Mouse (Mus musculus) heart, embryonic 16.5 days (tissue): ENCODE results near the gene Jak3. TPM values are rescaled to one million over a fixed set of nuclear protein-coding genes. Genes with fewer than 3 reads are reported as not detected.

ENCODE experiments used
- ATAC-seq: fragments of 200-750 bp; cut with Nextera tagmentation; replicated peaks from 2 replicates; pipeline ENCODE4 v1.8.0; 2017; ENCODE audit warnings: moderate number of reproducible peaks; ENCODE audit not compliant: insufficient read depth, low FRiP score; ENCODE audit errors: extremely low read depth
- H3K27ac ChIP-seq: fragments of 300-500 bp; sonication (generic); 2 replicates; pipeline ENCODE4 v1.5.1; 2014; ENCODE audit warnings: mild to moderate bottlenecking, low read length, control low read depth, moderate library complexity
- H3K27me3 ChIP-seq: fragments of 300-500 bp; sonication (generic); 2 replicates; pipeline ENCODE4 v1.6.1; 2014; ENCODE audit warnings: low read length, mixed read lengths; ENCODE audit not compliant: control insufficient read depth, insufficient read depth
- H3K36me3 ChIP-seq: fragments of 300-500 bp; sonication (generic); 2 replicates; pipeline ENCODE4 v1.6.1; 2014; ENCODE audit not compliant: control insufficient read depth, insufficient read depth
- H3K4me1 ChIP-seq: fragments of 300-500 bp; sonication (generic); 2 replicates; pipeline ENCODE4 v1.6.1; 2014; ENCODE audit warnings: low read length, mixed read lengths; ENCODE audit not compliant: control insufficient read depth, insufficient read depth
- H3K4me2 ChIP-seq: fragments of 300-500 bp; sonication (generic); 2 replicates; pipeline ENCODE4 v1.6.1; 2014; ENCODE audit warnings: low read depth, mild to moderate bottlenecking, control low read depth, low read length
- H3K4me3 ChIP-seq: fragments of 300-500 bp; sonication (generic); 2 replicates; pipeline ENCODE4 v1.5.1; 2014; ENCODE audit warnings: mild to moderate bottlenecking, control low read depth, low read length
- H3K9ac ChIP-seq: fragments of 300-500 bp; sonication (generic); 2 replicates; pipeline ENCODE4 v1.6.1; 2014; ENCODE audit warnings: low read length, control low read depth
- H3K9me3 ChIP-seq: fragments of 300-500 bp; sonication (generic); replicated peaks from 2 replicates; pipeline ENCODE4 v1.6.1; 2016; ENCODE audit warnings: low read length; ENCODE audit not compliant: control insufficient read depth
- WGBS: fragments of 180-500 bp; shearing (Covaris S2); extraction: QIAGEN DNeasy Blood & Tissue Kit; methylation state at CpG from one replicate; pipeline ENCODE4 v1.1.7; 2014; 5-methylcytosine and 5-hydroxymethylcytosine counted together
- polyA plus RNA-seq: library from polyadenylated mRNA; unstranded; fragments of >200 nt; fragmentation: Nextera tagmentation; extraction: Ambion mirVana; gene quantifications from 2 replicates; pipeline ENCODE4 v1.2.1, GENCODE M21; 2015

Gene Jak3
- polyA plus RNA-seq, 1 experiment from 2014 or later: 11.3 TPM

- no peak for ATAC-seq
- H3K27me3 ChIP-seq: peaks cover 7% of the 10 kb centered on the region
- 22% methylated on average over 4 of the region's 4 CpGs for WGBS
Measured at GRCm38 (mm10) chr8:71719218-71719617, 43.1 kb downstream of the Jak3 start.

GRCm38 (mm10) chr8:71719928-71720457 is 43.9 kb downstream of the Jak3 start:
- no peak overlapping the region for H3K27ac ChIP-seq
- 42% methylated on average over 7 of the region's 7 CpGs for WGBS
- no peak overlapping the region for H3K4me3 ChIP-seq
- H3K36me3 ChIP-seq: no peaks in the 10 kb centered on the region
- ATAC-seq: no peak
- no peak overlapping the region for H3K9ac ChIP-seq
- peaks cover 13% of the 10 kb centered on the region for H3K27me3 ChIP-seq
- 0 out of 2 replicates have a peak, but pooled peaks cover 4% of the 10 kb centered on the region for H3K4me1 ChIP-seq
- H3K4me2 ChIP-seq: no peak overlapping the region
- H3K9me3 ChIP-seq: no peaks in the 10 kb centered on the region

More at GRCm38 (mm10) chr8:71719218-71719617, 43.1 kb downstream of the Jak3 start:
- no peak overlapping the region for H3K9ac ChIP-seq
- no peak overlapping the region for H3K27ac ChIP-seq
- H3K36me3 ChIP-seq: no peaks in the 10 kb centered on the region
- H3K9me3 ChIP-seq: no peaks in the 10 kb centered on the region
- H3K4me2 ChIP-seq: no peak overlapping the region
- H3K4me1 ChIP-seq: 0 out of 2 replicates have a peak, but pooled peaks cover 4% of the 10 kb centered on the region
- no peak overlapping the region for H3K4me3 ChIP-seq

GRCm38 (mm10) chr8:71723047-71723551 is 47.0 kb downstream of the Jak3 start:
- no peak overlapping the region for H3K9ac ChIP-seq
- no peaks in the 10 kb centered on the region for H3K9me3 ChIP-seq
- peak overlapping the region; percentile 76; the same call in 1 of the 2 replicates for H3K4me2 ChIP-seq
- H3K36me3 ChIP-seq: no peaks in the 10 kb centered on the region
- WGBS: 48% methylated on average over 14 of the region's 14 CpGs
- ATAC-seq: peak; percentile 34; the same call in 1 of the 2 replicates
- H3K4me1 ChIP-seq: 0 out of 2 replicates have a peak, but pooled peaks cover 4% of the 10 kb centered on the region
- peak overlapping the region; percentile 24; the same call in 1 of the 2 replicates for H3K27ac ChIP-seq
- H3K4me3 ChIP-seq: peak overlapping the region; percentile 29
- peaks cover 24% of the 10 kb centered on the region for H3K27me3 ChIP-seq

GRCm38 (mm10) chr8:71724389-71724788 is 48.3 kb downstream of the Jak3 start:
- H3K4me2 ChIP-seq: peak overlapping the region; percentile 76
- no peaks in the 10 kb centered on the region for H3K36me3 ChIP-seq
- no peaks in the 10 kb centered on the region for H3K9me3 ChIP-seq
- peaks cover 8% of the 10 kb centered on the region for H3K4me1 ChIP-seq
- no peak overlapping the region for H3K27ac ChIP-seq
- ATAC-seq: no peak
- H3K4me3 ChIP-seq: no peak overlapping the region; the same call in 1 of the 2 replicates
- WGBS: 55% methylated on average over 4 of the region's 4 CpGs
- H3K27me3 ChIP-seq: peaks cover 26% of the 10 kb centered on the region
- H3K9ac ChIP-seq: no peak overlapping the region

- Histone ChIP-seq H3K4me2 (peak within 1 kb of the TSS; percentile 76), H3K9ac (peak within 1 kb of the TSS; percentile 59), H3K36me3 (no peaks in the 10 kb centered on the region), H3K27ac (no peak within 1 kb of the TSS), H3K4me1 (peaks cover 6% of the 10 kb centered on the region), H3K9me3 (no peaks in the 10 kb centered on the region), H3K4me3 (peak within 1 kb of the TSS; percentile 55), H3K27me3 (peaks cover 28% of the 10 kb centered on the region)
- ATAC-seq: peak; percentile 75
- 2% methylated on average over 44 of the region's 54 CpGs for WGBS
Measured at GRCm38 (mm10) chr8:71725122-71725924, 49.2 kb downstream of the Jak3 start, which contains the start of gene Fcho1. Gene Fcho1 (minus strand): TSS chr8:71725716.

GRCm38 (mm10) chr8:71728240-71728785 is 52.2 kb downstream of the Jak3 start:
- H3K4me3 ChIP-seq: peak overlapping the region; percentile 35
- H3K9ac ChIP-seq: peak overlapping the region; percentile 17; the same call in 1 of the 2 replicates
- peak overlapping the region; percentile 64 for H3K4me2 ChIP-seq
- ATAC-seq: no peak; the same call in 1 of the 2 replicates
- H3K36me3 ChIP-seq: no peaks in the 10 kb centered on the region
- no peaks in the 10 kb centered on the region for H3K9me3 ChIP-seq
- no peak overlapping the region for H3K27ac ChIP-seq
- 4% methylated on average over 21 of the region's 21 CpGs for WGBS
- H3K4me1 ChIP-seq: peaks cover 6% of the 10 kb centered on the region
- H3K27me3 ChIP-seq: peaks cover 28% of the 10 kb centered on the region

- Histone ChIP-seq H3K9me3 (no peaks in the 10 kb centered on the region), H3K4me3 (peak overlapping the region; percentile 35; the same call in 1 of the 2 replicates), H3K27me3 (peaks cover 27% of the 10 kb centered on the region), H3K27ac (no peak overlapping the region), H3K4me2 (peak overlapping the region; percentile 64), H3K36me3 (no peaks in the 10 kb centered on the region), H3K4me1 (peaks cover 6% of the 10 kb centered on the region), H3K9ac (no peak overlapping the region)
- WGBS: 6% methylated on average over 16 of the region's 16 CpGs
- ATAC-seq: no peak
Measured at GRCm38 (mm10) chr8:71728826-71729620, 52.9 kb downstream of the Jak3 start.

GRCm38 (mm10) chr8:71731652-71732230 is 55.6 kb downstream of the Jak3 start:
- H3K4me1 ChIP-seq: peaks cover 6% of the 10 kb centered on the region
- no peak overlapping the region for H3K4me2 ChIP-seq
- no peak overlapping the region for H3K27ac ChIP-seq
- no peaks in the 10 kb centered on the region for H3K9me3 ChIP-seq
- no peaks in the 10 kb centered on the region for H3K36me3 ChIP-seq
- H3K27me3 ChIP-seq: peaks cover 9% of the 10 kb centered on the region; the same call in 1 of the 2 replicates
- H3K9ac ChIP-seq: no peak overlapping the region
- no peak for ATAC-seq
- 35% methylated on average over 3 of the region's 3 CpGs for WGBS
- H3K4me3 ChIP-seq: no peak overlapping the region
